Mouse (Mus musculus): ENCODE results near the gene Taf4. TPM values are rescaled to one million over a fixed set of nuclear protein-coding genes. Genes with fewer than 3 reads are reported as not detected.
A peak's percentile ranks its signal among the peaks of the same experiment; 100 is the strongest.

Taf4 gene
- polyA plus RNA-seq, 1 experiment = 26.3 TPM

DNA sequence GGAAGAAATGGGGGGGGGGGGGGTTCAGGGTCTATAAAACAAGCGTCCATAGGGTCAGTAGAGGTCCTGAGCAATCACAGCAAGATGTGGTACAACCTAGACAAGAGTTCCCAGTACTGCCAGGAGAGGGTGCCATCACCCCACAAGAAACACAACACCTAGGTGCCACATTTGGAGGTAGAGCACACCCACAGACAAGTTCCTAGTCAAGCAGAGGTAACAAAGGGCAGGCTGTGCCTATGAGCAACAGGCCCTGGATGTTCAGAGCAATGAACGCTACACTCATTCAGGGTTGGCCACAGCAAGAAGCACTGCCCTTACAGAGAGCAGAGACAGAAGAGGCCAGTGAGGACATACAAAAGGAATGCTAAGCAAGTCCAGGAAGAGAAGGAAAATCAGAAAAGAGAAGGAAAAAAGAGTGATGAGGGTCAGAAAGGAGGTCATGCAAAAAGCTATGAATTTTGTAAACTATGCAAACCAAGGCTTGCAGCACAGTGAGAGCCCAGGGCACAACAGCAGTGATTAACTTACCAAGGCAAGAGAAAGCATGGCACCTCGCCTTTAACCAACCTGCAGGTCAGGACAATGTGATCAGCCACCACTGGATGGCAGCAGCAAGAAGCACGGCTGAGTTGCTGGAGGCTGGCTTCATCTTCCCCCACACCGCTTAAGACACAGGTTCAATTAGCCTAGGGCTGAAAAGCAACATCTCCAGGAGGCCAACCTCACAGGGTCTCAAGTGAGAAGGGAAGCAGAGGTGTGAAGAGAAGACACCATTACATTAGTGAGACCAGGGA lies 59.4 kb downstream of the Taf4 start:
- no peaks in the 10 kb centered on the region for H3K4me1 ChIP-seq (replicated peaks; ENCODE audit: control insufficient read depth, insufficient read depth, low read length)
- no peaks in the 10 kb centered on the region for H3K27me3 ChIP-seq (ENCODE audit: control insufficient read depth, insufficient read depth, low read length)
- H3K27ac ChIP-seq (ENCODE audit: control insufficient read depth, insufficient read depth, low read length) = no peak overlapping the region
- H3K36me3 ChIP-seq (ENCODE audit: control insufficient read depth, insufficient read depth, low read length) = peaks cover 37% of the 10 kb centered on the region
- TF ChIP-seq POLR2A (IDR thresholded peaks at IDR 0.05; ENCODE audit: control insufficient read depth, extremely low read depth, insufficient read depth, low read length, poor library complexity) = no peak
- TF ChIP-seq CTCF (IDR thresholded peaks at IDR 0.05; ENCODE audit: borderline replicate concordance, control insufficient read depth, extremely low read depth, insufficient read depth, low read length, poor library complexity) = peak; percentile 71; the same call in 1 of the 2 replicates
- DNase-seq = peak; percentile 78
- 59% methylated on average over 5 of the region's 5 CpGs for WGBS
- no peak overlapping the region for H3K4me3 ChIP-seq (ENCODE audit: control insufficient read depth, insufficient read depth, low read length)

DNA sequence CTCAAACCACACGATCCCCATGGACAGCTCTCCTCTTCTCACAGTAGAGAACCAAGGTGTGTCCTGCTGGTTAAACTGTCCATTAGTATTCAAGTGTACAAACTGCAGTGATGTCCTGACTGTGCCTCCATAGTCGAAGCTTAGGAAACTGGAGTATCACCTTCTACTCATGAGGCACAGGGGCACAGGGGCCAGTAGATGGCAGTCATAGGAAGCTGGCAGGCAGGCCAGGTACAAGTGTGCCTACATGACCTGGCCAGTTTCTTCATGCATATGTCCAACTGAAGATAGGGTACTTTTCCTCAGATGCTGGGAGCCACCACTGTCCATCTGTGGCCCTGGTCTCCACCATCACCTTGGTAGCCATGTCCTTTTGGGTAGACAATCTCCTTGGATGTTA lies 62.2 kb downstream of the Taf4 start:
- H3K27me3 ChIP-seq (ENCODE audit: control insufficient read depth, insufficient read depth, low read length) = no peaks in the 10 kb centered on the region
- TF ChIP-seq POLR2A (IDR thresholded peaks at IDR 0.05; ENCODE audit: control insufficient read depth, extremely low read depth, insufficient read depth, low read length, poor library complexity) (no peak), CTCF (IDR thresholded peaks at IDR 0.05; ENCODE audit: borderline replicate concordance, control insufficient read depth, extremely low read depth, insufficient read depth, low read length, poor library complexity) (no peak)
- H3K4me3 ChIP-seq (ENCODE audit: control insufficient read depth, insufficient read depth, low read length) = no peak overlapping the region
- H3K27ac ChIP-seq (ENCODE audit: control insufficient read depth, insufficient read depth, low read length) = no peak overlapping the region
- DNase-seq = no peak
- WGBS = 91% methylated on average over 2 of the region's 2 CpGs
- H3K36me3 ChIP-seq (ENCODE audit: control insufficient read depth, insufficient read depth, low read length) = peaks cover 24% of the 10 kb centered on the region; the same call in 1 of the 2 replicates
- H3K4me1 ChIP-seq (replicated peaks; ENCODE audit: control insufficient read depth, insufficient read depth, low read length) = no peaks in the 10 kb centered on the region

GRCm38 (mm10) chr2:179913349-179913748 lies 63.1 kb downstream of the Taf4 start:
- Histone ChIP-seq H3K27ac (ENCODE audit: control insufficient read depth, insufficient read depth, low read length) (no peak overlapping the region), H3K27me3 (ENCODE audit: control insufficient read depth, insufficient read depth, low read length) (no peaks in the 10 kb centered on the region), H3K36me3 (ENCODE audit: control insufficient read depth, insufficient read depth, low read length) (peaks cover 24% of the 10 kb centered on the region; the same call in 1 of the 2 replicates), H3K4me3 (ENCODE audit: control insufficient read depth, insufficient read depth, low read length) (no peak overlapping the region), H3K4me1 (replicated peaks; ENCODE audit: control insufficient read depth, insufficient read depth, low read length) (no peaks in the 10 kb centered on the region)
- DNase-seq = no peak
- TF ChIP-seq POLR2A (IDR thresholded peaks at IDR 0.05; ENCODE audit: control insufficient read depth, extremely low read depth, insufficient read depth, low read length, poor library complexity) (no peak), CTCF (IDR thresholded peaks at IDR 0.05; ENCODE audit: borderline replicate concordance, control insufficient read depth, extremely low read depth, insufficient read depth, low read length, poor library complexity) (no peak)
- whole genome bisulfite sequencing = 97% methylated on average over 15 of the region's 15 CpGs

- Histone ChIP-seq H3K36me3 (ENCODE audit: control insufficient read depth, insufficient read depth, low read length) (peaks cover 24% of the 10 kb centered on the region; the same call in 1 of the 2 replicates), H3K27me3 (ENCODE audit: control insufficient read depth, insufficient read depth, low read length) (no peaks in the 10 kb centered on the region), H3K4me1 (replicated peaks; ENCODE audit: control insufficient read depth, insufficient read depth, low read length) (no peaks in the 10 kb centered on the region), H3K27ac (ENCODE audit: control insufficient read depth, insufficient read depth, low read length) (no peak overlapping the region), H3K4me3 (ENCODE audit: control insufficient read depth, insufficient read depth, low read length) (no peak overlapping the region)
- 92% methylated on average over 12 of the region's 12 CpGs for WGBS
- DNase-seq = no peak
- TF ChIP-seq POLR2A (IDR thresholded peaks at IDR 0.05; ENCODE audit: control insufficient read depth, extremely low read depth, insufficient read depth, low read length, poor library complexity) = no peak
- no peak for TF ChIP-seq CTCF (IDR thresholded peaks at IDR 0.05; ENCODE audit: borderline replicate concordance, control insufficient read depth, extremely low read depth, insufficient read depth, low read length, poor library complexity)
These were observed 63.5 kb downstream of the Taf4 start for GRCm38 (mm10) chr2:179912911-179913310.

GRCm38 (mm10) chr2:179896949-179897348 lies 79.5 kb downstream of the Taf4 start:
- Histone ChIP-seq H3K36me3 (ENCODE audit: control insufficient read depth, insufficient read depth, low read length) (no peaks in the 10 kb centered on the region), H3K27ac (ENCODE audit: control insufficient read depth, insufficient read depth, low read length) (no peak overlapping the region), H3K4me1 (replicated peaks; ENCODE audit: control insufficient read depth, insufficient read depth, low read length) (no peaks in the 10 kb centered on the region), H3K4me3 (ENCODE audit: control insufficient read depth, insufficient read depth, low read length) (no peak overlapping the region), H3K27me3 (ENCODE audit: control insufficient read depth, insufficient read depth, low read length) (no peaks in the 10 kb centered on the region)
- TF ChIP-seq CTCF (IDR thresholded peaks at IDR 0.05; ENCODE audit: borderline replicate concordance, control insufficient read depth, extremely low read depth, insufficient read depth, low read length, poor library complexity) (no peak), POLR2A (IDR thresholded peaks at IDR 0.05; ENCODE audit: control insufficient read depth, extremely low read depth, insufficient read depth, low read length, poor library complexity) (no peak)
- DNase-seq = no peak
- WGBS = 91% methylated on average over 2 of the region's 2 CpGs

GRCm38 (mm10) chr2:179891048-179891447 lies 85.4 kb downstream of the Taf4 start:
- WGBS = 79% methylated on average over 3 of the region's 3 CpGs
- H3K27me3 ChIP-seq (ENCODE audit: control insufficient read depth, insufficient read depth, low read length) = no peaks in the 10 kb centered on the region
- TF ChIP-seq CTCF (IDR thresholded peaks at IDR 0.05; ENCODE audit: borderline replicate concordance, control insufficient read depth, extremely low read depth, insufficient read depth, low read length, poor library complexity) (no peak), POLR2A (IDR thresholded peaks at IDR 0.05; ENCODE audit: control insufficient read depth, extremely low read depth, insufficient read depth, low read length, poor library complexity) (no peak)
- no peak overlapping the region for H3K27ac ChIP-seq (ENCODE audit: control insufficient read depth, insufficient read depth, low read length)
- no peak for DNase-seq
- H3K36me3 ChIP-seq (ENCODE audit: control insufficient read depth, insufficient read depth, low read length) = no peaks in the 10 kb centered on the region
- no peak overlapping the region for H3K4me3 ChIP-seq (ENCODE audit: control insufficient read depth, insufficient read depth, low read length)
- H3K4me1 ChIP-seq (replicated peaks; ENCODE audit: control insufficient read depth, insufficient read depth, low read length) = no peaks in the 10 kb centered on the region

All from thymus, adult 2 months (tissue).